Mouse (Mus musculus) activated CD4-positive, CD25-positive, alpha-beta regulatory T cell, adult 4 months (primary cell): ENCODE measurements around the gene Scgb1a1. TPM values are rescaled to one million over a fixed set of nuclear protein-coding genes. Genes with fewer than 3 reads are reported as not detected.

Experiments used
- ATAC-seq: one replicate; pipeline ENCODE4 v1.8.0; 2017
- polyA plus RNA-seq, 2 experiments: library from polyadenylated mRNA; unstranded; fragments of 100-300 nt; shearing (Covaris generic); gene quantifications; one replicate each; pipeline ENCODE4 v1.2.1; 2017

Gene Scgb1a1
- polyA plus RNA-seq, 2 experiments from 2014 or later, result not detected

- ATAC-seq, result no peak
These were observed 47.1 kb downstream of the Scgb1a1 start for GRCm38 (mm10) chr19:9040649-9041048.

GRCm38 (mm10) chr19:9039928-9040327 lies 47.8 kb downstream of the Scgb1a1 start:
- ATAC-seq, result no peak

- ATAC-seq, result no peak
These were observed 48.5 kb downstream of the Scgb1a1 start for GRCm38 (mm10) chr19:9039266-9039665.

- ATAC-seq, result peak; percentile 86
These were observed 49.6 kb downstream of the Scgb1a1 start for GRCm38 (mm10) chr19:9038136-9038535.

- ATAC-seq, result no peak
These were observed 52.7 kb downstream of the Scgb1a1 start for GRCm38 (mm10) chr19:9035101-9035500.

- no peak for ATAC-seq
These were observed 53.3 kb downstream of the Scgb1a1 start for GRCm38 (mm10) chr19:9034480-9034879.

Other genes starting within 250 kb of the Scgb1a1 start
- 1 to 10 TPM in 1 of 2 experiments, under 1 TPM in 1; 0.42 to 1.2 TPM for gene Gng3, start 248.8 kb downstream of the Scgb1a1 start, polyA plus RNA-seq
- gene Lrrn4cl, start 237.2 kb downstream of the Scgb1a1 start, polyA plus RNA-seq, result not detected
- gene Ubxn1, start 216.5 kb downstream of the Scgb1a1 start, polyA plus RNA-seq, result 10 to 100 TPM; 62.6 to 75.9 TPM
- 10 to 100 TPM; 85.8 to 90.4 TPM for gene Uqcc3, start 207.0 kb downstream of the Scgb1a1 start, polyA plus RNA-seq
- 10 to 100 TPM; 63.2 to 70.9 TPM for gene Lbhd1, start 204.2 kb downstream of the Scgb1a1 start, polyA plus RNA-seq
- gene Gm49403, start 204.0 kb downstream of the Scgb1a1 start, polyA plus RNA-seq, result not detected
- gene 1810009A15Rik, start 199.1 kb downstream of the Scgb1a1 start, polyA plus RNA-seq, result 100 to 1,000 TPM; 112 to 130 TPM
- 1 to 10 TPM in 1 of 2 experiments, not detected in 1; 1.5 TPM for gene Gm49416, start 199.0 kb downstream of the Scgb1a1 start, polyA plus RNA-seq
- 10 to 100 TPM in 1 of 2 experiments, 1 to 10 TPM in 1; 8.9 to 12.2 TPM for gene Ints5, start 195.0 kb downstream of the Scgb1a1 start, polyA plus RNA-seq
- gene Ganab, start 189.9 kb downstream of the Scgb1a1 start, polyA plus RNA-seq, result 10 to 100 TPM; 40.0 to 57.3 TPM
- 10 to 100 TPM; 16.3 to 18.6 TPM for gene B3gat3, start 167.6 kb downstream of the Scgb1a1 start, polyA plus RNA-seq
- 10 to 100 TPM in 1 of 2 experiments, 1 to 10 TPM in 1; 7.7 to 11.6 TPM for gene Rom1, start 158.6 kb downstream of the Scgb1a1 start, polyA plus RNA-seq
- 10 to 100 TPM; 20.4 to 25.1 TPM for gene Eml3, start 158.4 kb downstream of the Scgb1a1 start, polyA plus RNA-seq
- gene Mta2, start 146.1 kb downstream of the Scgb1a1 start, polyA plus RNA-seq, result 100 to 1,000 TPM in 1 of 2 experiments, 10 to 100 TPM in 1; 58.5 to 101 TPM
- 10 to 100 TPM; 21.3 to 25.1 TPM for gene Tut1, start 134.1 kb downstream of the Scgb1a1 start, polyA plus RNA-seq
- gene Eef1g, start 120.9 kb downstream of the Scgb1a1 start, polyA plus RNA-seq, result 100 to 1,000 TPM; 589 to 842 TPM
- 10 to 100 TPM; 47.2 to 60.1 TPM for gene Ahnak, start 98.7 kb downstream of the Scgb1a1 start, polyA plus RNA-seq
- gene Asrgl1, start 47.7 kb upstream of the Scgb1a1 start, polyA plus RNA-seq, result 10 to 100 TPM; 23.1 to 40.1 TPM